Mouse (Mus musculus): Measurements from ENCODE around the gene Mfsd5. TPM values are rescaled to one million over a fixed set of nuclear protein-coding genes. Genes with fewer than 3 reads are reported as not detected.
A peak's percentile ranks its signal among the peaks of the same experiment; 100 is the strongest.

The Mfsd5 gene
- total RNA-seq, 4 experiments from 2014 or later: 17.4 to 20.8 (median 18.7) TPM

- DNase-seq (ENCODE audit: low spot score): peak; percentile 85
These were observed 31.8 kb upstream of the Mfsd5 start for GRCm38 (mm10) chr15:102247252-102248130.

GRCm38 (mm10) chr15:102248131-102248811 lies 31.0 kb upstream of the Mfsd5 start:
- DNase-seq (ENCODE audit: low spot score): no peak

GRCm38 (mm10) chr15:102248812-102249191 lies 30.5 kb upstream of the Mfsd5 start:
- DNase-seq (ENCODE audit: low spot score): no peak

- no peak for DNase-seq (ENCODE audit: low spot score)
These were observed 30.0 kb upstream of the Mfsd5 start for GRCm38 (mm10) chr15:102249251-102249691.

GRCm38 (mm10) chr15:102249967-102250366 lies 29.3 kb upstream of the Mfsd5 start:
- DNase-seq (ENCODE audit: low spot score): no peak

GRCm38 (mm10) chr15:102250521-102250920 lies 28.7 kb upstream of the Mfsd5 start:
- no peak for DNase-seq (ENCODE audit: low spot score)

GRCm38 (mm10) chr15:102255547-102256255 lies 23.6 kb upstream of the Mfsd5 start:
- DNase-seq (ENCODE audit: low spot score): no peak

GRCm38 (mm10) chr15:102256431-102257201 lies 22.6 kb upstream of the Mfsd5 start:
- no peak for DNase-seq (ENCODE audit: low spot score)

GRCm38 (mm10) chr15:102257202-102258075 lies 21.8 kb upstream of the Mfsd5 start, which contains the start of gene Rarg:
Rarg (minus strand) TSS chr15:102257517.
- DNase-seq (ENCODE audit: low spot score): no peak

- no peak for DNase-seq (ENCODE audit: low spot score)
These were observed 21.2 kb upstream of the Mfsd5 start for GRCm38 (mm10) chr15:102258076-102258470.

- DNase-seq (ENCODE audit: low spot score): no peak
These were observed 20.5 kb upstream of the Mfsd5 start for GRCm38 (mm10) chr15:102258581-102259253.

GRCm38 (mm10) chr15:102262582-102262981 lies 16.7 kb upstream of the Mfsd5 start:
- no peak for DNase-seq (ENCODE audit: low spot score)

GRCm38 (mm10) chr15:102263037-102263436 lies 16.2 kb upstream of the Mfsd5 start:
- DNase-seq (ENCODE audit: low spot score): no peak

- no peak for DNase-seq (ENCODE audit: low spot score)
These were observed 13.7 kb upstream of the Mfsd5 start for GRCm38 (mm10) chr15:102265548-102265947.

GRCm38 (mm10) chr15:102270274-102270960 lies 8.8 kb upstream of the Mfsd5 start, which contains the start of gene Gm9918:
Gm9918 (plus strand) TSS chr15:102270563.
- DNase-seq (ENCODE audit: low spot score): no peak

- no peak for DNase-seq (ENCODE audit: low spot score)
These were observed 7.8 kb upstream of the Mfsd5 start for GRCm38 (mm10) chr15:102271441-102271840.

- DNase-seq (ENCODE audit: low spot score): no peak
These were observed 5.1 kb upstream of the Mfsd5 start for GRCm38 (mm10) chr15:102273982-102274716.

GRCm38 (mm10) chr15:102278726-102279091 lies 545 bp upstream of the Mfsd5 start:
- no peak for DNase-seq (ENCODE audit: low spot score)
